In the genomic region with DNA sequence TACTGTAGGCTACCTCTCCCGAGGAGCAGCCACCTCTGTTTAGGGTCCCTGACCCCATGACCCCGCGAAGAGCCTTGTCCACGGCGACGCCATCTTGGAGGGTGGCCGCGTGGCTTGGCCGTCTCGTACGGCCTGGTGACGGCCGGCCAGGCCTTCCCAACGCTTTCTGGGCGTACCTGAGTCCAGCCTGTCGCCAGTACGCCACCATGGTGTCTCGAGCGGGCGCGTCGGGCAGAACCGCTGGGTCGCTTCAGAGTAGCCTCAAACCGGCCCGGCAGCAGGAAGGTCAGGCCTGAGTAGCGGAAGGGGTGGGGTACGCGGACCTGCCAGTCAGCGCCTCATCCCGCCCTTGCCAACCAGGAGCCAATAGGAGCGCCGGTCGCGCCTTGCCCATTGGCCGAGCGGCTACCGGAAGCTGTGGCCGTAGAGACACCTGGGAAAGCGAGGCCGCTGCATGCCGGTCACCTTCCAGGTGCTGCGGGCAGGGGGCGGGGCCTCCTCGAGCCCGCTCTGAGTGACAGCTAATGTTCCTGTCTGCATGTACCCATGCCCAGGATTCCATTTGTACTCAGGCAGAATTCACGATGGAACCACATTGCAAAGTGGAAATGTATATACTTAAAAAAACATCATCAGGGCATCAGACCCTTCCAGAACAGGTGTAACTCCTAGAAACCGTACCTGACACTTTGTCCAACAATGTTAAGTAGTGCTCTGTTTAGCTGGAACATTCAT, we compare ENCODE assay signal across 8 mouse cellular contexts. TPM values are rescaled to one million over a fixed set of nuclear protein-coding genes. Genes with fewer than 3 reads are reported as not detected.
DNase-seq lines count a peak whose midpoint lies in the region; ATAC-seq and TF ChIP-seq lines count a peak whose summit lies in the region.

Gene Atp5e (minus strand): TSS at position 317 of the 735 bp plus-strand sequence.

- H3K4me3 ChIP-seq in bone marrow, adult 2 months (replicated peaks; ENCODE audit: control insufficient read depth, low read depth, low read length), result peak within 1 kb of the TSS; percentile 95
- peak within 1 kb of the TSS; percentile 92 for H3K4me3 ChIP-seq in embryonic facial prominence, embryonic 15.5 days (replicated peaks)
- H3K4me3 ChIP-seq in kidney, embryonic 14.5 days (ENCODE audit: low read length), result peak within 1 kb of the TSS; percentile 81
- peak within 1 kb of the TSS; percentile 66 for H3K4me3 ChIP-seq in limb, embryonic 15.5 days

- DNase-seq in 416B (ENCODE audit: low read depth), result peak; percentile 90
- peak; percentile 96 to 97 for DNase-seq in heart, adult 9 months (ENCODE audit: low spot score in 2 of 2)
- DNase-seq in monocyte, adult 2 months (ENCODE audit: low read depth in 1 of 2, low spot score in 2 of 2), result peak; percentile 68 to 80
- DNase-seq in spleen, postnatal 36 days (ENCODE audit: low spot score in 2 of 2), result peak; percentile 95 to 97

- peak; percentile 80; the same call in 1 of the 2 replicates for TF ChIP-seq POLR2A in bone marrow, adult 2 months (IDR thresholded peaks at IDR 0.05; ENCODE audit: borderline replicate concordance, control insufficient read depth, low read depth, low read length)

- 0 out of 2 replicates have a peak, but pooled peaks have one; percentile 2 for TF ChIP-seq CTCF in bone marrow, adult 2 months (IDR thresholded peaks at IDR 0.05; ENCODE audit: control insufficient read depth, insufficient read depth, low read length)

- peak within 1 kb of the TSS; percentile 92 for H3K4me2 ChIP-seq in embryonic facial prominence, embryonic 15.5 days (replicated peaks)
- peak within 1 kb of the TSS; percentile 95 for H3K4me2 ChIP-seq in kidney, embryonic 14.5 days (replicated peaks; ENCODE audit: low read depth, low read length)
- H3K4me2 ChIP-seq in limb, embryonic 15.5 days, result peak within 1 kb of the TSS; percentile 87

- no peaks in the 10 kb centered on the region for H3K9me3 ChIP-seq in embryonic facial prominence, embryonic 15.5 days (replicated peaks)
- no peaks in the 10 kb centered on the region for H3K9me3 ChIP-seq in kidney, embryonic 14.5 days (ENCODE audit: control insufficient read depth, low read length)
- H3K9me3 ChIP-seq in limb, embryonic 15.5 days, result no peaks in the 10 kb centered on the region

- peaks cover 53% of the 10 kb centered on the region for H3K36me3 ChIP-seq in embryonic facial prominence, embryonic 15.5 days
- H3K36me3 ChIP-seq in kidney, embryonic 14.5 days (ENCODE audit: control insufficient read depth, insufficient read depth, low read length), result peaks cover 57% of the 10 kb centered on the region
- peaks cover 57% of the 10 kb centered on the region for H3K36me3 ChIP-seq in limb, embryonic 15.5 days

- peak within 1 kb of the TSS; percentile 83 for H3K9ac ChIP-seq in embryonic facial prominence, embryonic 15.5 days
- H3K9ac ChIP-seq in kidney, embryonic 14.5 days (ENCODE audit: low read depth, low read length), result peak within 1 kb of the TSS; percentile 85
- peak within 1 kb of the TSS; percentile 68 for H3K9ac ChIP-seq in limb, embryonic 15.5 days

- peak; percentile 97 for ATAC-seq in embryonic facial prominence, embryonic 15.5 days (ENCODE audit: insufficient number of reproducible peaks, low FRiP score, low TSS enrichment, low read depth)
- peak; percentile 100 for ATAC-seq in kidney, embryonic 14.5 days (ENCODE audit: low FRiP score, low TSS enrichment)
- peak; percentile 97 for ATAC-seq in limb, embryonic 15.5 days (ENCODE audit: insufficient number of reproducible peaks, low FRiP score, low TSS enrichment, low read depth)

- no peaks in the 10 kb centered on the region for H3K27me3 ChIP-seq in embryonic facial prominence, embryonic 15.5 days
- H3K27me3 ChIP-seq in kidney, embryonic 14.5 days (ENCODE audit: control insufficient read depth, insufficient read depth, low read length), result no peaks in the 10 kb centered on the region
- no peaks in the 10 kb centered on the region for H3K27me3 ChIP-seq in limb, embryonic 15.5 days

- H3K4me1 ChIP-seq in bone marrow, adult 2 months (ENCODE audit: control insufficient read depth, insufficient read depth, low read length), result no peaks in the 10 kb centered on the region; the same call in 1 of the 2 replicates
- H3K4me1 ChIP-seq in embryonic facial prominence, embryonic 15.5 days, result peaks cover 8% of the 10 kb centered on the region; the same call in 1 of the 2 replicates
- H3K4me1 ChIP-seq in kidney, embryonic 14.5 days (ENCODE audit: control insufficient read depth, insufficient read depth, low read length), result peaks cover 7% of the 10 kb centered on the region; the same call in 1 of the 2 replicates
- peaks cover 13% of the 10 kb centered on the region for H3K4me1 ChIP-seq in limb, embryonic 15.5 days

- 2% methylated on average over 48 of the region's 48 CpGs for WGBS in bone marrow, adult 2 months
- WGBS in embryonic facial prominence, embryonic 15.5 days, result 2% methylated on average over 48 of the region's 48 CpGs
- 3% methylated on average over 48 of the region's 48 CpGs for WGBS in kidney, embryonic 14.5 days
- 2% methylated on average over 48 of the region's 48 CpGs for WGBS in limb, embryonic 15.5 days

- H3K27ac ChIP-seq in bone marrow, adult 2 months (ENCODE audit: control insufficient read depth, insufficient read depth, low read depth, low read length, poor library complexity), result peak within 1 kb of the TSS; percentile 76
- H3K27ac ChIP-seq in embryonic facial prominence, embryonic 15.5 days (replicated peaks), result peak within 1 kb of the TSS; percentile 76; the same call in 1 of the 2 replicates
- peak within 1 kb of the TSS; percentile 79; the same call in 1 of the 2 replicates for H3K27ac ChIP-seq in kidney, embryonic 14.5 days (ENCODE audit: low read depth, low read length)
- peak within 1 kb of the TSS; percentile 73 for H3K27ac ChIP-seq in limb, embryonic 15.5 days

RNA-seq across cellular contexts. Expression of gene Atp5e, which starts in this region (rescaled TPM):
- 214 and 278 TPM in 2 replicates for polyA plus RNA-seq in bone marrow, adult 2 months (2011; ENCODE audit: insufficient read depth, insufficient read length, low replicate concordance, missing spikeins)
- 730 and 783 TPM in 2 replicates for polyA plus RNA-seq in embryonic facial prominence, embryonic 15.5 days (2015; fragmentation: Nextera tagmentation; extraction: Ambion mirVana)
- polyA plus RNA-seq in kidney, embryonic 14.5 days (2014; fragmentation: Nextera tagmentation; extraction: Ambion mirVana), result 829 and 1,167 TPM in 2 replicates
- polyA plus RNA-seq in limb, embryonic 15.5 days (2015; fragmentation: Nextera tagmentation; extraction: Ambion mirVana), result 611 and 723 TPM in 2 replicates

Comparison
In these comparisons a context has a peak if more than half of its experiments do, and no peak if none do; other contexts are left out.
1. Peak in every context shown above with its lines: DNase-seq, ATAC-seq, H3K4me3 ChIP-seq and H3K27ac ChIP-seq.